Mouse (Mus musculus) liver, adult 2 months (tissue): Measurements from ENCODE around the gene Gldc.

ENCODE experiments used
- CTCF ChIP-seq: fragments of 200-500 bp; IDR thresholded peaks from 2 replicates; pipeline ENCODE4 v1.5.1; 2011; ENCODE audit warnings: low read depth, low read length, control low read depth
- POLR2A ChIP-seq: fragments of 200-500 bp; IDR thresholded peaks from 2 replicates; pipeline ENCODE4 v1.6.1; 2011; ENCODE audit warnings: low read length, control low read depth; ENCODE audit not compliant: insufficient read depth; ENCODE audit errors: extremely low read depth

- no peak for TF ChIP-seq CTCF
- TF ChIP-seq POLR2A, result no peak
Measured at GRCm38 (mm10) chr19:30205874-30206273, 30.6 kb upstream of the Gldc start.
